Mouse (Mus musculus) testis, postnatal 14 days (tissue): ENCODE measurements at regions not wholly inside any gene's neighbourhood (a gene's known extent, or its start where the extent isn't known, plus 50 kb on each side); places are given as distances from the start of the nearest gene placed in this dataset.
"Not testable (repeated sequence)": the region's sequence is repeated elsewhere in the genome, so short reads cannot be mapped to it uniquely, and the experiment has no call there.

Experiments
- DNase-seq: peaks from one replicate; pipeline ENCODE4 v3.0.0; 2021; ENCODE audit warnings: low spot score

DNA sequence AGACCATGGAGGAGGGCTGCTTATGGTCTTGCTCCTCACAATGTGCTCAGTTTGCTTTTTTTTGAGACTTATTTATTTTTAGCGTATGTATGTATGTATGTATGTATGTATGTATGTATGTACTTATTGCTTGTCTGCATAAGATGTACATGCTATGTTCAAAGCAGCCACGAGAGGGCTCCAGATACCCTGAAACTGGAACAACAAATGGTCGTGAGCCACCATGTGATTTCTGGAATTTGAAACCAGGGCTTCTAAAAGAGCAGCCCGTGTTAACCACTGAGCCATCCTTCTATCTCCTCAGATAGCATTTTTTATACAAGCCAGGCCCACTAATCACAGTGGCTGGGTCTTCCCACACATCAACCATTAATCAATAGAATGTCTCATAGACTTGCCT is 611.2 kb downstream of the 5730507C01Rik start:
- no peak for DNase-seq

DNA sequence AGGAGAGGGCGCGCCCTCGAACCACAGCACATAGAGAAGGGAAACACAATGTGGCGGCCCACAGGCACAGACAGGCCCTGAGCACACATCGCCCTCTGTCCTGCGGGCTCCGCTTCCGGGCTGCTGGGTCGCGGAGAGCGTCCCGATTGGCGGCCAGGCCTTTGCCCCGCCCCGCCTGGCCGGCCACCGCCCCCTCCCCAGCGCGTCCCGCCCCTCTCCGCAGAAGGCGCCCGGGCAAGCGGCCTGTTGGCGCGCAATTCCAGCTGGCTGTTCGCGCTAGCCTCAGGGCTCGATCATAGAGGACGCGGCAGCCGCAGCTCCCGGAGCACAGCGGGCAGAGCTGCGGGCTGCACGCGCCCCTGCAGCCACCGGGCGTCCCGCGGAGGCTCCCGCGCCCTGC is 661.3 kb downstream of the 5730507C01Rik start:
- peak; percentile 3 for DNase-seq

DNA sequence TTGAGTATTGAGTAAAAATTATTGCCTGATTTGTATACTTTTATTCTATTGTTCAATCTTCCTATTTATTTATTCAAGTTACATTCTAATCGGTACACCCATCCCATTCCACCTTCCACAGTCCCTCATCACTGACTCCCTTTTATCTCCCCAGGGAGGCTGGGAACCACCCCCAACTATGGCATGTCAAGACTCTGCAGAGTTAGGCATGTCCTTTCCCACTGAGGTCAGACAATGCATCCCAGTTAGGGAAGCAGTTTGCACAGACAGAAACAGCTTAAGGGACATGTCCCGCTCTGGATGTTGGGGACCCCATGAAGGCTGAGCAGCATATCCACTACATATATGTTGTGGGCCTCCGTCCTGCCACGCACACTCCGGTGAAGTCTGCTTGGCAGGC is 678.1 kb downstream of the 5730507C01Rik start:
- no peak for DNase-seq

DNA sequence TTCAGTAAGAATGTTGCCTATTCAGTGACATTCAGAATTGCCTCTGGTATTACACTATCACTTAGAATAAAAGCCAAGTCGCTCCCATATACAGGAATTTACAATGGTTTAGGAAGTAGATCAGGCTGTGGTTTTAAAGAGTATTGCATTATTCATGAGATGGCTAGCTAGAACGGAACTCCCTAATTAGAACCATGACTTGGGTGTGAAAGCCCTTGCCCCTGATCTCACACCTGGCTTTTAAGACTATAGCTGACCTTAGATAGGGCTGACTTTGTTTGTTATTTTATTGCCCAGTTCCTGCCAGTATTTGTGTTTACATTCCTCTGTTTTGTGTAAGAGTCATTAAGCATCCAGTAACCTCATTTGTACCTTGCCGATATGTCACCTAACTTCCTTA is 678.7 kb downstream of the 5730507C01Rik start:
- DNase-seq = not testable (repeated sequence)

DNA sequence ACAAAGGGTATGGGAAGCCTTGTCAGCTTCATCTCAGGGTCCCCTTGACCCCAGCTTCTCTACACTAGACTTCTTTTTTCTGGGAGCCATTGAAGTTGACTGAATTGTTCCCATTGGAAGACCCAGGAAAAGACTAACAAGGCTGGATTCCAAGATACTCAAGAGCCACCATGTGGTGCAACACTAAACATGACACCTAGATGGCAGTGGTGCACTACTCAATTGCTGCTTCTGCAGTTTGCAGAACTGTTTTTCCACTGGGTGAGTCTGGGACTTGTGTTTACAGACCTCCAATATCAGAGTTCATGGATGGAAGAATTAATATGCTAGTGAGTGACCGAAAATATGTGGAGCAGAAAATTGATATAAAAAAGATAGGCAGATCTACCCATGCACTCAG is 709.7 kb downstream of the 5730507C01Rik start:
- not testable (repeated sequence) for DNase-seq

DNA sequence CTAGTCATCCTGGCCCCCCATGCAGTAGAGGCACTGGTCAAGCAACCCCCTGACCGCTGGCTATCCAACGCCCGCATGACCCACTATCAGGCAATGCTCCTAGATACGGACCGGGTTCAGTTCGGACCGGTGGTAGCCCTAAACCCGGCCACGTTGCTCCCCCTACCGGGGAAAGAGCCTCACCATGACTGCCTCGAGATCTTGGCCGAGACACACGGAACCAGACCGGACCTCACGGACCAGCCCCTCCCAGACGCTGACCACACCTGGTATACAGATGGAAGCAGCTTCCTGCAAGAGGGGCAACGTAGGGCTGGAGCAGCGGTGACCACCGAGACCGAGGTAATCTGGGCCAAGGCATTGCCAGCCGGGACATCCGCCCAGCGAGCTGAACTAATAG is 707.6 kb upstream of the Gm21863 start:
- not testable (repeated sequence) for DNase-seq

DNA sequence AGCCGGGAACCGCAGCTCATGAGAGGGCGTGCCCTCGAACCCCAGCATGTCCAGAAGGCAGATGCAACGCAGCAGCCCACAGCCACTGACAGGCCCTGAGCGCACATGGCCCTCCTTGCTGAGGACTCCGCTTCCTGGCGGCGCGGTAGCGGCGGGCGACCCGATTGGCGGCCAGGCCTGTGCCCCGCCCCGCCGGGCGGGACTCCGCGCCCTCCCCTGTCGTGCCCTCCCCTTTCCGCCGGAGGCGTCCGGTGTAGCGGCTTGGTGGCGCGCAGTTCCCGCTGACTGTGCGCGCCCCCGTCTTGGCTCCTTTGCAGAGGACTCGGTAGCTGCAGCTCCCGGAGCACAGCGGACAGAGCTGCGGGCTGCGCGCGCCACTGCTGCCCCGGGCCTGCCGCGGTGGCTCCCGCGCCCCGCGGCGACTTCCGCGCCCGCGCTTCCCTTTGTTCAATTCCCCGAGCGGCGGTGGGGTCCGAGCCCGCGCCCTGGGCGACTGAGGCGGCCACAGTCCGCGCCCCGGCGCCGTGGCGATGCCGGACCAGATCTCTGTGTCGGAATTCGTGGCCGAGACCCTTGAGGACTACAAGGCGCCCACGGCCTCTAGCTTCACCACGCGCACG is 665.9 kb upstream of the Gm21863 start:
- DNase-seq = peak; percentile 89

DNA sequence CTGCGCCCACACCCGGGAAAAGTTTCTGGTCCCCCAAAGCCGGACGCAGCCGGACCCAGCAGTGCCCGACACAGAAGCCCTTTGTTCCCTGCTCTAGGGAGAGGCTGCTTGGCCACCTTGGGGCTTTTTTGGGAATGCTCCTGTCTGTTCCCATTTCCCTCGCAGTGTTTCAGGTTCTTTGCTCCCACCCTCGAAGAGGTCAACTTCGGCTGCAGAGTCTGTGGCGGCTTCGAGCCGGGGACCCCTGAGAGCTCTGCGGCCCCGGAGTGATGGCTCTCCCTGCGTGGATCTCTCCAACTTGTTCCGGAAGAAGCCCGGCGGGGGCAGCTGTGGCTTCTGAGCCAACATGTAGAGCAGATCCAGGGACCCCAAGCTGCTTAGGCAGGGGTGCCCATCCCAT is 665.3 kb upstream of the Gm21863 start:
- peak; percentile 5 for DNase-seq

DNA sequence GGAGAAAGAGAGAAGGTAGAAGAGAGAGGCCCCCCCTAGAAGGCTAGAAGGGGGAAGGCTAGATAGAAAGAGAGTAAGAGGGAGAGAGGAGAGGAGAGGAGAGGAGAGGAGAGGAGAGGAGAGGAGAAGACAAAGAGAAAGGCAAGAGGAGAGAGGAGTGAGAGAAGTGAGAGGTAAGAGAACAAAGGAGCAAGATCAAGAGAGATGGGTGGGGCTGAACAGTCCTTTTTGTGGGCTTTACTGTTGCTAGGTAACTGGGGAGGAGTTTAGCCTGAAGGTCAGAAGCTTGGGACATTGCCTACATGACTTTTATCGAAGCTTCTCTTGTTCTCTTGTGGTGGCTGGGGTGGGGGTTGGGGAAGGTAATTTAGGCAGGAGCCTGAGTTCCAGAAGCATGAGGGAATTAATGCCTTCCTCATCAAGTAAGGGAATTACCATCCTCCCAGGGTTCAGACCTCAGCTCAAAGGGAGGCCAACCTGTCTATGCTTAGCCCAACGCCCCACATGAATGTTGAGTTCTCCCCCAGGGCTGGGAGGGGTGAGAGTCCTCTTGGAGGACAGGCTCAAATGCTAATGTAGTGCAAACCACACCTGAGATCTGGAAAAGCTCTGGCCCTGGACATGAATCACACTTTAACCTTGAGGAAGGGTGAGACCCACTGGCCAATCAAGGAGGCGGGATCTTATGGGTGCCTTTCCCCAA is 662.1 kb upstream of the Gm21863 start:
- DNase-seq = not testable (repeated sequence)
